Mouse (Mus musculus): ENCODE results near the gene Etv2.
A peak's percentile ranks its signal among the peaks of the same experiment; 100 is the strongest.

The Etv2 gene

DNA sequence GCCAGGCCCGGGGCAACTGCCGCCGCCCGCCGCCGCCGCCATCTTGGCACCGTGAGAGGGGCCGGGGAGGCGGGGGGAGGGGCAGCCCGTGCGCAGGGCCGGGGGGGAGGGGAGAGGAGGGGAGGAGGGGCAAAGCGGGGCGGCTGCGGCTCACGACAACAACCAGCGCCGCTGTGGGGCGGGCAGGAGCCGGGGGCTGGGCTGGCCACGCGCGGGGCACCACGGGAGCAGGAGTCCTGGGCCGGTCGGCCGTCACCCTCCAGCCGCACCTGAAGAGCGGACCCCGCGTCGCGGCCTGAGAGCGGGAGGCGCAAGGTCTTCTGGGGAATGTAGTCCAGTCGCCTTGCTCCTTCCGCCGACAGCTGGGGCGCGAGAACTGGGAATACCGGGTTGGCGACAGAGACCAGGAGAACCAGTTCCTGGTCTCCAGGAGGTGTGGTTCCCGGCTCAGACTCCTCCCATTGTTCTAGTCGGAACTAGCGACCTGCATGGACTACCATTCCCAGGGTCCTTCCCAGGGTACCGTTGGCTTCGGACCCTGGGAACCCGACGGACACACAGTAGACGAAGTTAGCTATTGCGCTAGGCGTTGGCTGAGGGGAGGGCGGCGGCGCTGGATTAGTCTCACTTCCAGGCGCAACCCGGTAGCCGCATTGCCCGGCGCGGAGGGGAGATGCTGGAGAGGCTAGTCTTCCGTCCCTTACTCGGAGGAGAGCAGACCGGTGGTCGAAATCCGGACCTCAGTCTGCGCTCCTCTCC is 46.8 kb downstream of the Etv2 start, which contains the start of gene Kmt2b:
TSS of gene Kmt2b (minus strand) at position 51 of the 759 bp plus-strand sequence.
- peak; percentile 95 for DNase-seq (ENCODE audit: low read depth, low spot score)

DNA sequence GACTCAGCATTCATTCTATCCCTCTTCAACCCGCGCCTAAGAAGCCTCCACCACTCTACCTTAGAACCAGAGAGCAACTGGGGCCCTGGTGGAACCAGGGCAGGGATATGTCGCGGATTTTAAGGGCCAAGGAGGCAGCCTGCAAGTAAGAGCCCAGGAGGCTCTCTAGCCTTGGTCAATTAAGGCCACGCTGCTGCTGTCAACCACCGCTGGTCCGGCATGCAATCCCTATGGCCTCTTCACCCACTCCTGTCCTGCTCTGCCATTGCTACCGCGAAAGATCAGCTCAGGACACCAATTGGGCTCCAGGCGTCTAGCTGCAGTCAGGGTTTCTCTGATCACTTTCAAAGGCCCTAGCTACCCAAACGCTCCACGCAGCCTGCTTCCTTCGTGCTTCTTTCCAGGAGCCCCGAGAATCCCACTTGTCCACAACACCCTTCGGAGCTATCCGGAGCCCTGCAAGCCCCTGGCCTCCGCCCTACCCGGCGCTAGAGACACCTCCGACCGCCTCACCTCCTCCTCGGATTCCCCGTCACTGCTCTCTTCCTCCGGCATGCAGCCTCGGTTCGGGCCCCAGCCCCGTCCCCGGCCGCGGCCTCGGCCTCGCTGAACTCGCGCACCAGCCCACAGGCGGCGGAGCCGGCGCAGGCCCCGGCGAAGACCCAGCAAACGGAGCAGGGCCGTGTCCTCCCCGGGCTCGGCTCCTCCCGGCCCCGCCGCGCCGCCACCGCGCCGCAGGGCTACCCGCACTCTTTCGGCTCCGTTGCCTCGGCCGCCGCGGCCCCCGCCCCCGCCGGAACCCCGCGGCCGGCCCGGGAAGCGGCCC is 47.6 kb downstream of the Etv2 start:
- no peak for DNase-seq (ENCODE audit: low read depth, low spot score)

DNA sequence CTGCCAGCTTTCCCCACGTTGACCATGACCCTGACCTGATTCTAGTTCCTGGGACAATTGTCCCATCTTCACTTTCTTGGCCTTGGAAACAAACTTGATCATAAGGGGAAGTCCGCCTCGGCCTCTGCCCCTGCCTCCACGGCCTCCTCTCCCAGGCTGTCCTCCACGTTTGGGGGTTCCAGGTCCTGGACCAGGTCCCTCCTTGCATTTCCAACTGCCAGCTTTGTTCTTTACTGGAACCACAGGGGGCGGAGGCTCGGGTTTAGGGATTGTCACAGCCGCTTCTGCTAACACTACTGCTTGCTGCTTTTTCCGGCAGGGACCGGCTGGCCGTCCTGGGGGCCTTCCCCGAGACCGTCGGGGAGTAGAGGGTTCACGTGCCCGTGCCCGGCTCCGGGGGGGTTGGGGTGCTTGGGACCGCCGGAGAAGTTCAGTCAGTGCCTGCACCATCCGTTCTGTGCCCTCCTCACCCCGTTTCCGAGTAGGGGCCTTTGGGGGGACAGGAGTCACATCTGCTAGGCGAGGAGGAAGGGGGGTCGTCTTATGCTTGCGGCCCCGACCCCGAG is 49.1 kb downstream of the Etv2 start:
- DNase-seq (ENCODE audit: low read depth, low spot score) = no peak

DNA sequence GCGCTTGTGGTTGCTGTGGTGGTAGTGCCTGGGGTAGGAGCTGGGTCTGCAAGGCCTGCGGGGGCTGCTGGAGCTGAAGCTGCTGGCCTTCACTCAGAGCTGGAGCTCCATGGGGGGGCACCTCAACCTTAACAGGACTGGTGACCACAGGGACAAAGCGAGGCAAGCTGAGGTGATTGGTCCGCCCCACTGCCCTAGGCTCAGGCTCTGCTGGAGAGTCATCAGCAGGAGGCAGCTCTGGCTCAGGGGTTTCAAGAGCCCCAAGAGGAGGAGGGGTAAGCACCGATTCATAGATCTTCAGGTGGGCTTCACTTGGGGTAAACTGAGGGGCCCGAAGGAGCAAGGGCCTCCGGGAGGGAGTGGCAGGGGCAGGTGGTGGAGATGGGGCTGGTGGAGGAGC is 50.5 kb downstream of the Etv2 start:
- DNase-seq (ENCODE audit: low read depth, low spot score) = no peak

GRCm38 (mm10) chr7:30584339-30584738 is 51.3 kb downstream of the Etv2 start:
- no peak for DNase-seq (ENCODE audit: low read depth, low spot score)
